Mouse (Mus musculus) embryonic stem cell, embryonic (primary cell): Measurements from ENCODE around the gene Ifnlr1.

Experiments used
- CTCF ChIA-PET, 4 experiments: fragments of 300-600 bp in 2 of 4; fragments of 350-600 bp in 2 of 4; sonication (Branson Sonifier 250); formaldehyde crosslinking; loops; one replicate each; lab custom pipeline; 2022; ENCODE audit warnings: inconsistent platforms in 2 of 4; lab: Charles Lee
- POLR2A ChIA-PET, 4 experiments: fragments of 300-600 bp in 2 of 4; fragments of 350-600 bp in 2 of 4; sonication (Branson Sonifier 250); formaldehyde crosslinking; loops; one replicate each; lab custom pipeline; 2022; ENCODE audit warnings: antibody characterized with exemption in 4 of 4, inconsistent platforms in 1 of 4; lab: Charles Lee

Gene Ifnlr1

GRCm38 (mm10) chr4:135750896-135751295 is 64.8 kb downstream of the Ifnlr1 start:
- ChIA-PET POLR2A (interaction anchor here in 1 of 4 experiments (1.2 kb wide), 1 partner anchor 8 kb away, joined by 3 read pairs; no protein-coding TSS in a partner anchor), CTCF (interaction anchor here (0.6 to 3.5 kb wide), 11 partner anchors 12 to 64 kb away, joined by 3 to 24 read pairs (median 3); partner anchors contain the start of gene Il22ra1 (in 1 of the 4))

DNA sequence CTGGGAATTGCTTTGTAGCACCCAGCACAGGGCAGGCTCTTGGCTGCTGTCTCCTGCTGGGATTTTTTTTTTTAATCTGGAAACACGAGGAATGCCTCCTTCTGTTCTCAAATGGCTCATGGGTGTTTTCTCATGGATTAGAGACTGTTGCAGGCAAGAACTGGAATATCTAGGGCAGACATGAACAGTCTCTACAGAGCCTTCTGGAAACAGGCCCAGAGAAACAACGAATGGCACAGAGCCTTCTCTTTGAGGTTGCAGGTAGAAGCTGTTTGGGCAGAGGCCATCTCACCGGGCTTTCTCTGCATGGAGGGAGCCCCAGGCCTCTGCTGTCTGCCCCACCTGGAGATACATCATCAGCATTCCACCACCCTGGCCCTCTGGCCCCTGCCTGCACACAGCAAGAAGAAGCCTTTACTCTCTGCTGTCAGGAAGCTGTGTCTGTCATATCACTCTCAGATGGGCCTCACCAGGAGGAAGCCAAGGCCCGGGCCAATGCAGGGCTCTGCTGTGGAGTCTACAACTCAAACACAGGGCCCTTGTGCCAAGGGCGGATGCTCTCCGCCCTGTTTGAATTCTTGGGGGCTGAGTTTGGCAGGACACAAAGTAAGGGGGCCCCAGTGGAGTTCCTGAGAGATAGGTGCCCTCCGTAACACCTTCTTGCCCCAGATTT is 66.2 kb downstream of the Ifnlr1 start:
- POLR2A ChIA-PET, result no interaction called here
- CTCF ChIA-PET, result interaction anchor here (0.6 to 3.5 kb wide), 6 partner anchors 14 to 44 kb away, joined by 3 to 24 read pairs (median 3); partner anchors contain the start of gene Il22ra1 (in 1 of the 4)

GRCm38 (mm10) chr4:135752779-135753164 is 66.7 kb downstream of the Ifnlr1 start:
- ChIA-PET CTCF (interaction anchor here in 2 of 4 experiments (0.6 to 3.5 kb wide), 2 partner anchors 15 to 44 kb away, joined by 3 to 24 read pairs; no protein-coding TSS in a partner anchor), POLR2A (no interaction called here)
